Comparison of ENCODE assay signal across 9 mouse cellular contexts in the genomic region with DNA sequence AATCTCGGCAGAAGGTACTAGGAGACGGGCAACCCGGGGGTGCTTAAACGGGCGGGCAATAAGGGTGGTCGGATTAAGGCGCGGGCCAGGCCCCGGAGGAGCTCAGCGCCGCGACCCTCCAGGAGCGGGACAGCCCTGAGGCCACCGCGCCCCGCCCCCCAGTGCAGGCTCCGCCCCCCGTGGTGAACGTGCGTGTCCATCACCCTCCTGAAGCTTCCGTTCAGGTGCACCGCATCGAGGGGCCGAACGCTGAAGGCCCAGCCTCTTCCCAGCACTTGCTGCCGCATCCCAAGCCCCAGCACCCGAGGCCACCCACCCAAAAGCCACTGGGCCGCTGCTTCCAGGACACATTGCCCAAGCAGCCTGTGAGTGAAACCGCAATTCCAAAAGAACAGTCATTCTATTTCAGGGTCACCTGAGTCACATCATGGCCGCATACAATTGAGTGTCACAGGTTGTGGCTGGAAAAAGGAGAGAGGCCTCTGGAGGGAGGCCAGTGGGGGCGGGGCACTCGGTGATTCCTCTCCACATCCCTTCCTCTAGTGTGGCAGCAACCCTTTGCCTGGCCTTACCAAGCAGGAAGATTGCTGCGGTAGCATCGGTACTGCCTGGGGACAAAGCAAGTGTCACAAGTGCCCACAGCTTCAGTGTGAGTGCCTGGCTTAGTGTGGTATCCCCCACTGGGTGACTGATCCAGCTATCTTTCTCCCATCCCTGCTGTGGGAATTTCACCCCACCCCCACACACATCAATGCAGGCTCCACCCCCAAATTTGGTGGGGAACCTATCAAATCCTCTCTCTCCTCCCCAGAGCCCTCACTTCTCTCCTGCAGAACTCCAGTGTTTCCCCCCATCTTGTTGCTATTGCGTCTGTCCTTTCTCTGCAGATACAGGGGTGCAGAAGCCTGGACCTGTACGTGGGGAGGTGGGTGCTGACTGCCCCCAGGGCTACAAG. TPM values are rescaled to one million over a fixed set of nuclear protein-coding genes. Genes with fewer than 3 reads are reported as not detected.
DNase-seq lines count a peak whose midpoint lies in the region; ATAC-seq and TF ChIP-seq lines count a peak whose summit lies in the region.
"Had no signal": no experiment of that assay in that cellular context is flagged by ENCODE, and none has a peak within 500 bp of the region (broad histone marks: within the 10 kb centered on the region; RNA-seq: fewer than 3 reads in every experiment).

No protein-coding gene starts in this region.

- peaks cover 4% of the 10 kb centered on the region; the same call in 1 of the 2 replicates for H3K4me1 ChIP-seq in lung, adult 2 months (ENCODE audit: control insufficient read depth, insufficient read depth, low read length)
- peaks cover 58% of the 10 kb centered on the region for H3K4me1 ChIP-seq in embryonic facial prominence, embryonic 10.5 days
- H3K4me1 ChIP-seq in limb, embryonic 11.5 days (ENCODE audit: control insufficient read depth, insufficient read depth, low read length): peaks cover 28% of the 10 kb centered on the region
- H3K4me1 ChIP-seq in neural tube, embryonic 14.5 days (ENCODE audit: control insufficient read depth, insufficient read depth, low read length): peaks cover 19% of the 10 kb centered on the region; the same call in 1 of the 2 replicates

- no peak for ATAC-seq in limb, embryonic 11.5 days (ENCODE audit: insufficient number of reproducible peaks, low FRiP score, low TSS enrichment, low read depth)
- no peak for ATAC-seq in neural tube, embryonic 14.5 days (ENCODE audit: low read depth)

- H3K27me3 ChIP-seq in embryonic facial prominence, embryonic 10.5 days (replicated peaks; ENCODE audit: low read depth, poor library complexity, severe bottlenecking): peaks cover 96% of the 10 kb centered on the region
- H3K27me3 ChIP-seq in limb, embryonic 11.5 days (ENCODE audit: control insufficient read depth, insufficient read depth, low read length): peaks cover 29% of the 10 kb centered on the region
- H3K27me3 ChIP-seq in neural tube, embryonic 14.5 days (ENCODE audit: control insufficient read depth, insufficient read depth, low read length): peaks cover 31% of the 10 kb centered on the region

- no peak for TF ChIP-seq POLR2A in lung, adult 2 months (IDR thresholded peaks at IDR 0.05; ENCODE audit: borderline replicate concordance, extremely low read depth, low read depth, low read length)

- WGBS in lung, adult 2 months: 26% methylated on average over 36 of the region's 36 CpGs
- 4% methylated on average over 36 of the region's 36 CpGs for WGBS in embryonic facial prominence, embryonic 10.5 days
- WGBS in limb, embryonic 11.5 days: 5% methylated on average over 36 of the region's 36 CpGs
- 6% methylated on average over 31 of the region's 36 CpGs for WGBS in neural tube, embryonic 14.5 days

- H3K9ac ChIP-seq in limb, embryonic 11.5 days (ENCODE audit: low read length): peak overlapping the region; percentile 53; the same call in 1 of the 2 replicates
- H3K9ac ChIP-seq in neural tube, embryonic 14.5 days (replicated peaks; ENCODE audit: low read depth, low read length): peak overlapping the region; percentile 46

- H3K9me3 ChIP-seq in embryonic facial prominence, embryonic 10.5 days: no peaks in the 10 kb centered on the region
- no peaks in the 10 kb centered on the region for H3K9me3 ChIP-seq in limb, embryonic 11.5 days (ENCODE audit: control insufficient read depth, low read length)
- no peaks in the 10 kb centered on the region for H3K9me3 ChIP-seq in neural tube, embryonic 14.5 days (ENCODE audit: control insufficient read depth, low read length)
- H3K9me3 ChIP-seq: megakaryocyte, embryonic 14.5 days had no signal

- peak overlapping the region; percentile 61 for H3K4me2 ChIP-seq in limb, embryonic 11.5 days (ENCODE audit: low read depth, severe bottlenecking)
- H3K4me2 ChIP-seq in neural tube, embryonic 14.5 days (ENCODE audit: low read depth, low read length): peak overlapping the region; percentile 42

- H3K27ac ChIP-seq in embryonic facial prominence, embryonic 10.5 days (replicated peaks): peak overlapping the region; percentile 72
- H3K27ac ChIP-seq in limb, embryonic 11.5 days (replicated peaks; ENCODE audit: low read depth, low read length): no peak overlapping the region
- H3K27ac ChIP-seq in neural tube, embryonic 14.5 days (ENCODE audit: low read depth, low read length): no peak overlapping the region

- no peaks in the 10 kb centered on the region for H3K36me3 ChIP-seq in embryonic facial prominence, embryonic 10.5 days (replicated peaks)
- H3K36me3 ChIP-seq in limb, embryonic 11.5 days (ENCODE audit: control insufficient read depth, insufficient read depth, low read length): peaks cover 2% of the 10 kb centered on the region; the same call in 1 of the 2 replicates
- no peaks in the 10 kb centered on the region for H3K36me3 ChIP-seq in neural tube, embryonic 14.5 days (ENCODE audit: control insufficient read depth, insufficient read depth, low read length)

- TF ChIP-seq CTCF in lung, adult 2 months (IDR thresholded peaks at IDR 0.05; ENCODE audit: insufficient read depth, low read length): no peak

- no peak overlapping the region for H3K4me3 ChIP-seq in lung, adult 2 months (replicated peaks; ENCODE audit: extremely low read depth, low read depth, low read length)
- peak overlapping the region; percentile 55 for H3K4me3 ChIP-seq in embryonic facial prominence, embryonic 10.5 days
- peak overlapping the region; percentile 26 for H3K4me3 ChIP-seq in limb, embryonic 11.5 days (ENCODE audit: low read depth, low read length)
- peak overlapping the region; percentile 15; the same call in 1 of the 2 replicates for H3K4me3 ChIP-seq in neural tube, embryonic 14.5 days (ENCODE audit: low read depth, low read length)
- H3K4me3 ChIP-seq: megakaryocyte, embryonic 14.5 days had no signal

- DNase-seq in lung, adult 2 months: peak; percentile 37
- no peak for DNase-seq in lung, postnatal 14 days
- DNase-seq in embryonic facial prominence, embryonic 10.5 days (ENCODE audit: low spot score): peak; percentile 71
- peak; percentile 42 for DNase-seq in limb, embryonic 11.5 days (ENCODE audit: low spot score)
- DNase-seq in urinary bladder, postnatal 14 days (ENCODE audit: low spot score): no peak
- no peak for DNase-seq in ovary, postnatal 10 days (ENCODE audit: low spot score)
- DNase-seq in right cerebral cortex, postnatal 14 days: no peak

RNA-seq across cellular contexts. Expression of a gene that starts 5.3 kb away (rescaled TPM):
- polyA plus RNA-seq in lung, adult 2 months (2012; rRNA removed): 236 and 238 TPM in 2 replicates
- 3.4 and 3.5 TPM in 2 replicates for polyA plus RNA-seq in embryonic facial prominence, embryonic 10.5 days (2016; fragmentation: Nextera tagmentation; extraction: Ambion mirVana)
- 3.0 and 9.7 TPM in 2 replicates for polyA plus RNA-seq in limb, embryonic 11.5 days (2014; fragmentation: Nextera tagmentation; extraction: Ambion mirVana)
- 14.0 and 25.7 TPM in 2 replicates for polyA plus RNA-seq in neural tube, embryonic 14.5 days (2014; fragmentation: Nextera tagmentation; extraction: Ambion mirVana)

RNA-seq across cellular contexts. Expression of a gene that starts 16.6 kb away (rescaled TPM):
- polyA plus RNA-seq in lung, adult 2 months (2012; rRNA removed): 231 and 234 TPM in 2 replicates
- polyA plus RNA-seq in embryonic facial prominence, embryonic 10.5 days (2016; fragmentation: Nextera tagmentation; extraction: Ambion mirVana): 147 and 151 TPM in 2 replicates
- polyA plus RNA-seq in limb, embryonic 11.5 days (2014; fragmentation: Nextera tagmentation; extraction: Ambion mirVana): 147 and 152 TPM in 2 replicates
- 145 and 152 TPM in 2 replicates for polyA plus RNA-seq in neural tube, embryonic 14.5 days (2014; fragmentation: Nextera tagmentation; extraction: Ambion mirVana)

RNA-seq across cellular contexts. Expression of a gene that starts 19.9 kb away (rescaled TPM):
- polyA plus RNA-seq in lung, adult 2 months (2012; rRNA removed): 64.4 and 73.8 TPM in 2 replicates
- 7.9 and 8.0 TPM in 2 replicates for polyA plus RNA-seq in embryonic facial prominence, embryonic 10.5 days (2016; fragmentation: Nextera tagmentation; extraction: Ambion mirVana)
- polyA plus RNA-seq in limb, embryonic 11.5 days (2014; fragmentation: Nextera tagmentation; extraction: Ambion mirVana): 5.8 and 6.1 TPM in 2 replicates
- polyA plus RNA-seq in neural tube, embryonic 14.5 days (2014; fragmentation: Nextera tagmentation; extraction: Ambion mirVana): 7.8 and 8.9 TPM in 2 replicates

RNA-seq across cellular contexts. Expression of a gene that starts 25.2 kb away (rescaled TPM):
- 113 and 116 TPM in 2 replicates for polyA plus RNA-seq in lung, adult 2 months (2012; rRNA removed)
- polyA plus RNA-seq in embryonic facial prominence, embryonic 10.5 days (2016; fragmentation: Nextera tagmentation; extraction: Ambion mirVana): 72.0 and 74.9 TPM in 2 replicates
- 65.8 and 66.6 TPM in 2 replicates for polyA plus RNA-seq in limb, embryonic 11.5 days (2014; fragmentation: Nextera tagmentation; extraction: Ambion mirVana)
- polyA plus RNA-seq in neural tube, embryonic 14.5 days (2014; fragmentation: Nextera tagmentation; extraction: Ambion mirVana): 78.5 and 78.6 TPM in 2 replicates

RNA-seq across cellular contexts. Expression of a gene that starts 41.9 kb away (rescaled TPM):
- polyA plus RNA-seq in lung, adult 2 months (2012; rRNA removed): 2.0 and 4.6 TPM in 2 replicates
- polyA plus RNA-seq in embryonic facial prominence, embryonic 10.5 days (2016; fragmentation: Nextera tagmentation; extraction: Ambion mirVana): 0.19 and 0.23 TPM in 2 replicates
- polyA plus RNA-seq in limb, embryonic 11.5 days (2014; fragmentation: Nextera tagmentation; extraction: Ambion mirVana): not detected in 2 replicates
- polyA plus RNA-seq in neural tube, embryonic 14.5 days (2014; fragmentation: Nextera tagmentation; extraction: Ambion mirVana): not detected in 2 replicates

Comparison
In these comparisons a context has a peak if more than half of its experiments do, and no peak if none do; other contexts are left out.
1. DNase-seq: peak in lung, adult 2 months (single experiment), embryonic facial prominence, embryonic 10.5 days (single experiment) and limb, embryonic 11.5 days (single experiment); none in lung, postnatal 14 days (single experiment), urinary bladder, postnatal 14 days (single experiment), ovary, postnatal 10 days (single experiment) and right cerebral cortex, postnatal 14 days (single experiment).